Mouse (Mus musculus) Patski (cell line): ENCODE data around the gene Casc3. TPM values are rescaled to one million over a fixed set of nuclear protein-coding genes. Genes with fewer than 3 reads are reported as not detected.

Experiments used
- ATAC-seq: fragments of 100-300 bp; one replicate; pipeline ENCODE4 v1.8.0; 2021
- CTCF ChIA-PET: fragments of 350-600 bp; sonication (Branson Sonifier 250); formaldehyde crosslinking; loops from one replicate; lab custom pipeline; 2022; ENCODE audit warnings: inconsistent platforms; lab: Charles Lee
- POLR2A ChIA-PET: fragments of 350-600 bp; sonication (Branson Sonifier 250); formaldehyde crosslinking; loops from one replicate; lab custom pipeline; 2022; ENCODE audit warnings: antibody characterized with exemption, inconsistent platforms; lab: Charles Lee
- DNase-seq: peaks from one replicate; pipeline ENCODE4 v3.0.0-alpha.2; 2011; ENCODE audit warnings: low read depth, low spot score
- H3K27me3 ChIP-seq: fragments of 371-371 bp; one replicate; pipeline ENCODE4 v1.5.1; 2021
- CTCF ChIP-seq: fragments of 100-300 bp; IDR thresholded peaks from one replicate; pipeline ENCODE4 v1.5.1; 2021
- in situ Hi-C: fragments of 300-500 bp; cut with MboI; formaldehyde crosslinking; loops from 3 replicates; pipeline ENCODE4 v1.11.1; 2018; ENCODE audit warnings: low pct_unique_long_range_greater_than_20kb, mixed read lengths
- polyA plus RNA-seq: library from polyadenylated mRNA; unstranded; gene quantifications from one replicate; pipeline ENCODE4 v1.2.3, GENCODE M21; 2021

Gene Casc3
- polyA plus RNA-seq, 1 experiment from 2014 or later: 39.4 TPM

DNA sequence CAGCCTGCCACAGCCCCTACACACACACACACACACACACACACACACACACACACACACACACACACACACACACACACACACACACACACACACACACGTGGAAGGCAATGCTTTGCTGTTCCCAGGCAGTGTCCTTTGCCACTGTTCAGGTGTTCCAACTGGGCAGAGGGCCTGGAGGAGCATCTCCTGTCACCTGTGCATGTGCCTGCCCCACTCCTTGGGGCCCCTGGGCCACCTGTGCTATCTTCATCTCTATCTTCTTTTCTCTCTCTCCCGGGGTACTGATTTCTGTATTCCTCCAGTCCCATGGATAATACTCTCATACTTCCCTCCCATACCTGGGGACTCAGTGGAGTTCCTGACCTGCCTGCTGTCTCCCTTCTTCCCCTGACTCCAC, 38.4 kb upstream of the Casc3 start:
- CTCF ChIA-PET: no interaction called here
- no peak for ATAC-seq
- POLR2A ChIA-PET: no interaction called here
- TF ChIP-seq CTCF: no peak
- in situ Hi-C loops: no loop called here
- DNase-seq: no peak
- no peaks in the 10 kb centered on the region for H3K27me3 ChIP-seq

- no peaks in the 10 kb centered on the region for H3K27me3 ChIP-seq
- TF ChIP-seq CTCF: no peak
- ATAC-seq (no peak), DNase-seq (no peak)
- in situ Hi-C loops: no loop called here
- ChIA-PET CTCF (no interaction called here), POLR2A (no interaction called here)
Measured at GRCm38 (mm10) chr11:98766816-98767215, 37.9 kb upstream of the Casc3 start.

DNA sequence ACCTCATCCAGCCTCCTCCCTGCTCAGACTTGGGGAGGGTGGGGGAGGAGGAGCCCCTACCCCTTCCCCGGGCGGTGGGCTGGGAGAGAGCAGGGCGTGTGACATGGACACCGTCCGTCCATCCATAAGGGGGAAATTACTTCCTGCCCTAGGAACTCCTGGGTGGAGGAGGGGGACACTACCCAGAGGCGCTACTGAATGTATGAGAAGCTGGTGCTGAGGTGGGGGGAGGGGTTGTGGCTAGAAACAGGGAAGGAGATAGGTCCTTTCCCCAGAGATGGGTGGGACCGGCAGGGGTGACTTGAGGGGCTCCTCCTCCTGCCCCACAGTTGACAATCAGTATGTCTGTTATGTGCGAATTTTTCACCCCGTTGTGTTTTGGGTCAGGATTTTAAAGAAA, 37.4 kb upstream of the Casc3 start:
- H3K27me3 ChIP-seq: no peaks in the 10 kb centered on the region
- no peak for DNase-seq
- ChIA-PET CTCF (no interaction called here), POLR2A (no interaction called here)
- ATAC-seq: no peak
- in situ Hi-C loops: no loop called here
- TF ChIP-seq CTCF: no peak

DNA sequence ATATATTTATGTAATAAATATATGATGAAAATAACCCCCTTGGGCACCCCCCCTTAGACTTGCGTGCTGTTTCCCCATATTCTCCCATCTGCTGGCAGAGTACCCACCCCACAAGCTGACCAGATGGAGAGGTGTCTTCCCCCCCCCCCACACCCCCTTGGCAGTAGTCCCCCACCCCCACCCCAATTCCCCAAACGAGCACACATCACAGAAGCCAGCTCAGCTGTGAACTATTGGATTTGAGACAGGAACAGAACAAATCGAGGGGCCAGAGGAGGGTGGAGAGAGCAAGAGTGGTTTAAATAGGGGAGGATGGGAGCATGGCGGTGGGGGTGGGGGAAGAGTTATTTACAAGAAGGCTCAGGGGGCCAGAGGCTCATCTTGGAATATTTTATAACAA, 37.0 kb upstream of the Casc3 start:
- in situ Hi-C loops: no loop called here

DNA sequence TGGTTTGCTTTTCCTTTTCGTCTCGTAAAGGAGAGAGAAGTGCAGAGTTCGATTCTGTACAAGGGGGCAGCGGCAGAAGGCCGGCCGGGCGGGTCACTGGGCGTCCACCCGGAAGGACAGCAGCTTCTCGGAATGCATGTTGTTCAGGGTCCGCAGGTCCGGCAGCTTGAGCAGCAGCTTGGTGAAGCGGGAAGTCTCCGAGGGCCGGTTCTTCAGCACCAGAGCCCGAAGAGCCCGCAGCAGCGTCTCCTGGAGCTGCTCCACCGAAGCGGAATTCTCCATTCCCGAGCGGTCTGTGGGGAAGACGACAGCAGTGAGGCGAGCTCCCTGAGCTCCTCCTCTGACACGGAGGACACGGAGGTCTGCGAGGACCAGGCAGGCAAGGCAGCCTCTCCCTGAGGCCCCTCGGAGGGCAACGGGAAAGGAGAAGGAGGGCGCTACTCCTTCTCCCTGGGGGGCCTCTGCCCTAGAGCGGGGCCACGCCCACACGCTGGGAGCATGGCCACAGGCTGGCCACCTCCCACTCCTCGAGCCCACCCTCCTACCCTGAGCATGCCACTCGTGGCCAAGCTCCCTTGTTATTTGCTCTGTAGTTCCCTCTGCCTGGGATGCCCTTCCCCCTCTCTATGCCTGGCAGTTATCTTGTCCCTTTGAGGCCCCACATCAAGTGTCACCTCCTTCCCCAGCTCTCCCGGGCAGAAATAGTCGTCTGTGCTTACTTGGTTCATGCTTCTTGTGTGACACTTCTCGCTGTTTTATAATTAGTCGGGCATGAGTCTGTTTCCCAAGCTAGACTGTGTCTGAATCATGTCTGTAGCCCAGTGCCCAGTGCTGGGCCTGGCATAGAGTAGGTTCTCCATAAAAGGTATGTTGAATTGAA, 36.3 kb upstream of the Casc3 start:
- in situ Hi-C loops: no loop called here
- ChIA-PET POLR2A (no interaction called here), CTCF (interaction anchor here (1.1 kb wide), 1 partner anchor 21 kb away, joined by 3 read pairs; no protein-coding TSS in a partner anchor)
- TF ChIP-seq CTCF: no peak
- ATAC-seq (no peak), DNase-seq (no peak)
- H3K27me3 ChIP-seq: no peaks in the 10 kb centered on the region

More for the DNA sequence above, 37.0 kb upstream of the Casc3 start:
- CTCF ChIA-PET: no interaction called here
- H3K27me3 ChIP-seq: no peaks in the 10 kb centered on the region
- POLR2A ChIA-PET: no interaction called here
- TF ChIP-seq CTCF: no peak
- DNase-seq: no peak
- no peak for ATAC-seq

DNA sequence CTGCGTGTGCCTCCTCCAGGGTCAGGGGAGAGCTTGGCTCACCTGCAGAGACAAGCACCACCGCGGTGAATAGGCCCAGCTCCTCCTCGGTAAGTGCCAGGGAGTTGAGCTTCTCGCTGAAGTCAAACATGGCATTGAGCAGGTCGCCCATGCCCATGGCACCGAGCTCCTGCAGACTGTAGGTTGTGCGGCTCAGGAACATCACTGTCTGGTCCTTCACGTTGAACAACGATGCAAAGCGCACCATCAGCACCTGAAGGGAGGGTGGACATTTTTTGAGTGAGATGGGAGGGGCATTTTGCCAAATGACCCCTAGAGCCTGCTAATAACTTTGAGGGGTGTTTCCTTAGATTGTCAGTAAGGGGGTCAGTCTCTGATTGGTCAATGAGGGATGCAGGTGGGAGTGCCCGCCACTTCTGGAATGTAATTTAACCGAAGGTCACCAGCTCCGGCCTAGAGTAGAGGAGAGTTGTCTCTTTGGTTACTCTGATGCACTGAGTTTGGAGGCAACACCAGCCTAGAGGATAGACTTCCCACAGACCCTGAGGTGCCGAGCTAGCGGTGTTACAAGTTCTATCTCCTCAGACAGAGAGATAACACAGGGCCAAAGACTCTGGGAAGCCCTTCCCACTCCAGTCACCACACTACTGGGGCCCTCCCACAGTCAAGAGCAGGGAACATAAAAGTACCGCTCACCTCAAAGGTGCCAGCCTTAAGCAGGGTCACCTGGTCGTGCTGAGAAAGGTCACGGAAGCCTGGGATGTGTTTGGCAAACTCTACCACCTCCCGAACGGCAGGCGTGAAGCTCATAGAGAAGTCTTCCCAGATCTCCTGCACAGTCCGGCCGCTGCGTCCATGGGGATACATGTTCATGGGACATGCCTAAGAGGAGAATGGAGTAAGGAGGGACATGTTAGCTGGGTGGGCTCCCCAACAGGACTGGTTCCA, 35.4 kb upstream of the Casc3 start:
- ATAC-seq (no peak), DNase-seq (no peak)
- in situ Hi-C loops: no loop called here
- TF ChIP-seq CTCF: no peak
- POLR2A ChIA-PET: no interaction called here
- H3K27me3 ChIP-seq: no peaks in the 10 kb centered on the region
- CTCF ChIA-PET: interaction anchor here (1.1 to 1.4 kb wide), 4 partner anchors 8 to 28 kb away, joined by 3 to 4 read pairs (median 4); partner anchors contain the start of gene Thra

- CTCF ChIA-PET: interaction anchor here (1.1 to 1.4 kb wide), 3 partner anchors 9 to 29 kb away, joined by 4 read pairs; partner anchors contain the start of gene Thra
- H3K27me3 ChIP-seq: no peaks in the 10 kb centered on the region
- POLR2A ChIA-PET: no interaction called here
- in situ Hi-C loops: no loop called here
- TF ChIP-seq CTCF: no peak
- no peak for ATAC-seq
- DNase-seq: no peak
Measured at GRCm38 (mm10) chr11:98770096-98770975, 34.4 kb upstream of the Casc3 start.

- in situ Hi-C loops: no loop called here
- TF ChIP-seq CTCF: no peak
- ChIA-PET CTCF (interaction anchor here (1.6 to 7.3 kb wide), 3 partner anchors 10 to 18 kb away, joined by 3 to 74 read pairs (median 9); no protein-coding TSS in a partner anchor), POLR2A (interaction anchor here (0.6 to 5.1 kb wide), 3 partner anchors 15 to 29 kb away, joined by 12 to 48 read pairs (median 23); no protein-coding TSS in a partner anchor)
- ATAC-seq (no peak), DNase-seq (no peak)
- H3K27me3 ChIP-seq: no peaks in the 10 kb centered on the region
Measured at GRCm38 (mm10) chr11:98771131-98771530, 33.6 kb upstream of the Casc3 start.

DNA sequence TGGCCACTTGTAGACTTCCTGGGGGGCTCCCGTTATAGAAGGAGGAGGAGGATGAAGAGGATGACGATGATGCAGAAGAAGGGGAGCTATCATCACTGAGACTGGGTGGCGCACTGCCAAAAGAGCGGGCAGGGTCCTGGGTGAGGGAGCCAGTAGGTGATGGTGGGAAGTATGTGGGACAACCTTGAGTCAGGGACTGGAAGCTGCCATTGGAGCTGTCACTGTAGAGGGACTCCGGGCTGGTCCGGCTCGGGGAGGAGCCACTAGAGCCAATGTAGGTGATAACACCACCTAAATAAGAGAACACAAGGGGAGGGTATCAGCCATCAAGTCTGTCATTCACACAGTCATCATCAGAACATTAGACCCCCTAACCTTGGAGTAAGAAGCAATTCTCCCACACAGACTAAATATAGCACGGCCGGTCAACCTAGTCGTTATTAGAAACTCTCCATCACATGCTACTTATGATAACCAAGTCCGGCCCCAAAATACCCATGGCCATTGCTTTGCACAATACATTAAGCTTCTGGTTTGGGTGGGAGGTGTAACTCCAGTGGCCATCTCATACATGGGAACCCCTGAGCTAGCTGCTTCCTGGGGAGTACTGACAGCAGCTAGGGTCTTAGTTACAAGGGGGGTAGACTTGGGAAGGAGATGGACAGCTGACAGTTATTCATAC, 32.7 kb upstream of the Casc3 start:
- no peak for ATAC-seq
- CTCF ChIA-PET: interaction anchor here (1.1 to 7.3 kb wide), 6 partner anchors 11 to 54 kb away, joined by 3 to 74 read pairs (median 6); no protein-coding TSS in a partner anchor
- TF ChIP-seq CTCF: no peak
- POLR2A ChIA-PET: interaction anchor here (1.5 to 5.1 kb wide), 3 partner anchors 15 to 66 kb away, joined by 3 to 48 read pairs (median 23); no protein-coding TSS in a partner anchor
- in situ Hi-C loops: no loop called here
- DNase-seq: no peak
- no peaks in the 10 kb centered on the region for H3K27me3 ChIP-seq
